Mouse (Mus musculus) right cerebral cortex, postnatal 36 days (tissue): ENCODE measurements around the gene Ccn1.

Experiments
- DNase-seq, 2 experiments: peaks; one replicate each; pipeline ENCODE4 v3.0.0; 2022; ENCODE audit warnings: low spot score in 2 of 2, mixed read lengths in 1 of 2

Ccn1 gene

DNA sequence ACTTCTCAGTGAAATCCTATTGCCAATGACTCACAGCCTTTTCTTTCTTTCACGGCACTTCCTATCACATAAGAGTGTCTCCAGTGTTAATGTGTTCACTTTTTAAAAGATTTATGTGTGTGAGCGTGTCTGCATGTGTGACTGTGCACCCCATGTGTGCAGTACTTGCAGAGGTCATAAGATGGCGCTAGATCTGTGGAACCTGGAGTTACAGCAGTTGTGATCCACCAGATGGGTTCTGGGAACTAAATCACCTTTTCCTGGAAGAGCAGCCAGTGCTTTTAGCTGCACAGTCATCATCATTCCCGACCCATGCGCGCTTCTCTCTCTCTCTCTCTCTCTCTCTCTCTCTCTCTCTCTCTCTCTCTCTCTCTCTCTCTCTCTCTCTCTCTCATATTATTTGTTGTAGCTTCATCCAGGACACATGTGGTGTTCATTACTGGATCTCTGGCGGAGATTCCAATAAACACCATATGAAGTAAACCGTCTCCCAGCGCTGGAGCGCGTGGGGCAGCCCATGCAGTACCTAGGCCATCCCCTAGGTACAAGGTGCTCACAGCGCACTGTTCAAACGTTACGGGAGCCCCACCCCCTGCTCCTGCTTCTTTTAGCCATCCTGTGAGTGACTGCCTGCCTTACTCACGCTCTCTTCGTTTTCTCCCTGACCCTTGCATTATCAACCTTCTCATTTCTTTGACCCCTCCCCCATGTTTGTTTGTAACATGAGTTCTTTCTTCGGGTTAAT, 30.0 kb downstream of the Ccn1 start:
- no peak for DNase-seq

DNA sequence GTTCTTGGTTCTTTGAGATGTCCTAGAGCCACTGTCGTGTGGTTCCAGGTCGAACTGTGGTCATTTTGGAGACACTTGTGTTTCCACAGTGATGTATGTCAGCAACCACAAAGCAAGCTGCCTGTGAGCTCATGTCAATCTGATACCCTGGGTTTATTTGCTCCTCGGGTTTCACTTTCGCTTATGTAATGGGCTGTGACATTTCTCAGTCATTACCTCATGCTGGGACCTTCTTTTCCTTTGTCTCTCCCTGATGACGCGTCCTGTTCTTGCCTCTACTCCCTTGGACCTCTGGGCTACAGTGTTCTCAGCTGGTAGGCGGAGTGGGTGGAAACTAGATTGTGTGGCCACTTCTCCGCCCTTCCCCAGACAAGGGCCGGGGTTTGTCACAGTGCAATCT, 31.5 kb downstream of the Ccn1 start:
- no peak for DNase-seq

DNA sequence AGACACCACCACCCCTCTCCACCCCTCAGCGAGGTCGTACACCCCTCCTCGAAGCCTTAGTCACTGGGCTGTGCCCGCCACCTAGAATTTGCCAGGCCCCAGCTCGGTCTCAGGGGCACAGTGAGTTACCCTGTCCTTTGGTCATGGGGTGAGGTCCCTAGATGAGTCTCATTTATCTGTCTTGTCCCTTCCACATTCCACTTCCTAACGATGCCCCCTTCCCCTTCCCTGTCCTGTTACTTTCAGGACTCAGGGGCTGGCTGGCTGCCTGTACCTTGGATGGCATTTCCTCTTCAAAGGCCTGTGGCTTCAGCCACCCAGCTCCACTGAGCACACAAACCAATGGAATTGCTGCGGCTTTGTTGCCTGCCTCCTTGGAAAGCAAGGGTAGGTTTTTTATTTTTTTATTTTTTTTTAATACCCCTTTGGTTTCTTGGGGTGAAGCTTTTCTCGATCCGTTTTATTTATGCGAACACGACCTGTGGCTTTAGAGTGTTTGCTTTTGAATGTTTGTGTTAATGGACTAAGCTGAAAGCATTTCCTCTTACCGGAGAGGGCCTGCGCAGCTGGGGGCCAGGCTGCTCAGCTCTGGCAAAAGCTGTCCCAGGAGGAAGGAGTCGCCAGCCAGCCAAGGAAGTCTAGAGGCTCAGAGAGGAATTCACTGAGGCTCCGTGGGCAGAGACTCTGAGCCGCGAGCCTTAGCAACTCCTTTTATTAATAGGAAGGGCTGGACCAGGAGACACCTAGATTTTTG, 35.2 kb downstream of the Ccn1 start:
- DNase-seq: no peak

DNA sequence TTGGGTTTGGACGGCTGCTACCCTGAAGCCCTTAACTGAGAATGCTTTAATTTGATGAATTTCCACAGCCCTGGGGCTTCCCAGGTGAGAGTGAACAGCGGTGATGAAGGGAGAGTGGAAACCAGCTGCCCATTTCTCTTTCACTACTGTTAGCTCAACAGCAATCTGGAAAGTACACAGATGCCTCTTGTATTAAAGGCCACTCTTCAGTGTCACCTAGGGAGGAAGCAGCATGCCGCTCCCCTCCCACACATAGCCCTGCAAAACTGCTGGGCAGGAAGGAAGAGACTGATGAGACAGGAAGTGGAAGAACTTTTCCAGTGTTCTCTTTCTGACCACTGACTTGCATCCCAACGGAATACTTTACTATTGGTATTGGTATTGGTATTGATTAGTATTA, 36.5 kb downstream of the Ccn1 start:
- DNase-seq: no peak

GRCm38 (mm10) chr3:145612662-145613061, 37.1 kb downstream of the Ccn1 start:
- DNase-seq: no peak

- DNase-seq: no peak
These were observed 41.5 kb downstream of the Ccn1 start for GRCm38 (mm10) chr3:145608320-145608719.

DNA sequence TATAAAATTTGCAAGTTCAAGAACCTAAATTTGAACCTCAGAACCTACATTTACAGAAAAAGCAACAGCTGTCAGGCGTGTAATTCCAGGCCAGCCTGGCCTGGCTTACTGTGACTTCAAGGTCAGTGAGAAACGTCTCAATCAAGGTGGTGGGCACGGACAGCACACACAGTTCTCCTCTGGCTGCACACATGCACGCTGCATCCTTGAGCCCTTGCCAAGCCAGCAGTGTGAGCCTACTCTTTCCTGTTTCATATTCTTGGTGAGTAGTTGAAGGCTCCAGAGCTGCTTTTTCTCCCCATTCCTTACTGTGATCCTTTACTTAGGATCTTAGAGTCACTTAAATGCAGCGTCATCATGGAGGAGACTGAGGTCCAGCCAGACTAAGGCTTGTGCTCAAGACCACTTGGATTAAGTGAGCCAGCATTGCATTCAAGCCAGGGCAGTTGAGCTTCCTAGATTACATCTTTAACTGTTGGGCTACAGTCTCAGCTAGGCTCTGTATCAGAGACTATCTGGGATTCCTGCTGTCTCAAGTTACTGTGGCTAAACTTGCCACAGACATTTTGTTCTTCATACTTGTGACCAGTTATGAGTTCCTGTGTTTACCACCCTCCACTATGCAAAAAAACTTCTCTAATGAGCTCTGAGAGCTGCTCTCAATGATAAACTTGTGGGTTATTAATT, 44.2 kb downstream of the Ccn1 start:
- no peak for DNase-seq

- no peak for DNase-seq
These were observed 47.2 kb downstream of the Ccn1 start for GRCm38 (mm10) chr3:145602410-145603206.

- DNase-seq: no peak
These were observed 48.4 kb downstream of the Ccn1 start for GRCm38 (mm10) chr3:145601345-145601744.

GRCm38 (mm10) chr3:145600801-145601200, 49.0 kb downstream of the Ccn1 start:
- no peak for DNase-seq

- no peak for DNase-seq
These were observed 50.7 kb downstream of the Ccn1 start for GRCm38 (mm10) chr3:145599059-145599458.
